Mouse (Mus musculus) forebrain, embryonic 11.5 days (tissue): ENCODE data around the gene Mysm1. TPM values are rescaled to one million over a fixed set of nuclear protein-coding genes. Genes with fewer than 3 reads are reported as not detected.

Source experiments
- ATAC-seq: fragments of 200-750 bp; cut with Nextera tagmentation; replicated peaks from 2 replicates; pipeline ENCODE4 v1.8.0; 2017; ENCODE audit warnings: moderate TSS enrichment; ENCODE audit not compliant: low FRiP score
- DNase-seq: peaks from one replicate; pipeline ENCODE4 v3.0.0-alpha.2; 2017; ENCODE audit warnings: low spot score
- H3K27ac ChIP-seq: fragments of 300-500 bp; sonication (generic); 2 replicates; pipeline ENCODE4 v1.5.1; 2014; ENCODE audit warnings: low read depth, low read length
- H3K27me3 ChIP-seq: fragments of 300-500 bp; sonication (generic); 2 replicates; pipeline ENCODE4 v1.6.1; 2014; ENCODE audit warnings: mild to moderate bottlenecking, low read length, mixed read lengths; ENCODE audit not compliant: control insufficient read depth, insufficient read depth
- H3K36me3 ChIP-seq: fragments of 300-500 bp; sonication (generic); 2 replicates; pipeline ENCODE4 v1.6.1; 2014; ENCODE audit warnings: mild to moderate bottlenecking, low read length, moderate library complexity, mixed read lengths; ENCODE audit not compliant: control insufficient read depth, insufficient read depth
- H3K4me1 ChIP-seq: fragments of 300-500 bp; sonication (generic); replicated peaks from 2 replicates; pipeline ENCODE4 v1.6.1; 2014; ENCODE audit warnings: low read length, mixed read lengths; ENCODE audit not compliant: control insufficient read depth, insufficient read depth
- H3K4me2 ChIP-seq: fragments of 300-500 bp; sonication (generic); 2 replicates; pipeline ENCODE4 v1.6.1; 2014; ENCODE audit warnings: low read depth, mild to moderate bottlenecking, low read length, moderate library complexity, mixed read lengths; ENCODE audit not compliant: severe bottlenecking
- H3K4me3 ChIP-seq: fragments of 300-500 bp; sonication (generic); 2 replicates; pipeline ENCODE4 v1.5.1; 2014; ENCODE audit warnings: low read depth, low read length
- H3K9ac ChIP-seq: fragments of 300-500 bp; sonication (generic); 2 replicates; pipeline ENCODE4 v1.6.1; 2014; ENCODE audit warnings: low read length
- H3K9me3 ChIP-seq: fragments of 300-500 bp; sonication (generic); 2 replicates; pipeline ENCODE4 v1.6.1; 2016; ENCODE audit warnings: low read length, mixed read lengths; ENCODE audit not compliant: control insufficient read depth
- WGBS: fragments of 180-500 bp; shearing (Covaris S2); extraction: QIAGEN DNeasy Blood & Tissue Kit; methylation state at CpG from one replicate; pipeline ENCODE4 v1.1.7; 2014; 5-methylcytosine and 5-hydroxymethylcytosine counted together
- polyA plus RNA-seq: library from polyadenylated mRNA; unstranded; fragments of >200 nt; fragmentation: Nextera tagmentation; extraction: Ambion mirVana; gene quantifications from 2 replicates; pipeline ENCODE4 v1.2.1, GENCODE M21; 2014

Mysm1 gene
- 28.8 and 30.7 TPM in 2 replicates for polyA plus RNA-seq

DNA sequence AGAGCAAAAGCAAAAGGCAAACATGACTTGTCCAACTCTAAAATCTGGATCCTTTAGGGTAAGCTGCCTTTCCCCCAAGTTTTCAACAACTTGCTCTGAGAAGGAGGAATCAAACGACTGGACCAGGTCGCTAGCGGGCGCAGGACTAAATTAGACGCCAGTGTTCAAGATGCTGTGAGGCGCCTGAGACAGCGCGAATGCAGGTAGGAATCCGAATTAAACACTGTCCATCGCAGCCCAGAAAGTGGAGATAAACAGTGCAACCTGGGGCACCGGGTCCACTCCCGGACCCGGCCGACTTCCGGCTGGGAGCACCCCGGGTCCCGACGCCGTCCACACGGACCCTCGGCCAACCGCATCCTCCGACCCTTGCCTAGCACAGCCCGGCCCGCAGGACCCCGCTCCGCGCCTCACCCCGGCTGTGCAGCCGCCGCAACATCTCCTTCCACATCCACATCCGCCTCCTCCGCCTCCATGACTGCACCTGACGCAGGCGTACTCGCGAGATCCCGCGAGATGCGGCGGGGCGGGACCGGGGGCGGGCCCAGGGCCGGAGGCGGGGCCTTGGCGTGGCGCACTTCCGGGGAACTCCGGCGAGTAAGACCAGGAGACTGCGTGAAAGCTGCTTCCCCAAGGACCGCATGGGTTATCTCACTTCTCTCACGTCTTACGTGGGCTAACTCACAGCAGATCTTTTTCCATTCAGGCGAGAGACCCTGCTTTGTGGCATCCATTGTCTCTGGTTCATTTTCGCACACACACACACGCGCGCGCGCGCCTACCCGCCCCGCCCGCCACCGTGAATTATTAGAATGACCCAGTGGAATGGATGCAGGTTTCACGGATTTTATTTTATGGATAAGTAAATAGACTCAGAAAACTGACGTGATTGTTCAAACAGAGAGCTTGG, at the start of gene Mysm1:
TSS of gene Mysm1 (minus strand) at position 511 of the 910 bp plus-strand sequence.
- DNase-seq (peak; percentile 97), ATAC-seq (peak; percentile 100)
- Histone ChIP-seq H3K9me3 (no peaks in the 10 kb centered on the region), H3K9ac (peak within 1 kb of the TSS; percentile 85), H3K27ac (peak within 1 kb of the TSS; percentile 46; the same call in 1 of the 2 replicates), H3K4me2 (peak within 1 kb of the TSS; percentile 63), H3K36me3 (no peaks in the 10 kb centered on the region; the same call in 1 of the 2 replicates), H3K4me1 (peaks cover 8% of the 10 kb centered on the region), H3K27me3 (no peaks in the 10 kb centered on the region), H3K4me3 (peak within 1 kb of the TSS; percentile 71)
- under 1% methylated on average over 68 of the region's 69 CpGs for WGBS

DNA sequence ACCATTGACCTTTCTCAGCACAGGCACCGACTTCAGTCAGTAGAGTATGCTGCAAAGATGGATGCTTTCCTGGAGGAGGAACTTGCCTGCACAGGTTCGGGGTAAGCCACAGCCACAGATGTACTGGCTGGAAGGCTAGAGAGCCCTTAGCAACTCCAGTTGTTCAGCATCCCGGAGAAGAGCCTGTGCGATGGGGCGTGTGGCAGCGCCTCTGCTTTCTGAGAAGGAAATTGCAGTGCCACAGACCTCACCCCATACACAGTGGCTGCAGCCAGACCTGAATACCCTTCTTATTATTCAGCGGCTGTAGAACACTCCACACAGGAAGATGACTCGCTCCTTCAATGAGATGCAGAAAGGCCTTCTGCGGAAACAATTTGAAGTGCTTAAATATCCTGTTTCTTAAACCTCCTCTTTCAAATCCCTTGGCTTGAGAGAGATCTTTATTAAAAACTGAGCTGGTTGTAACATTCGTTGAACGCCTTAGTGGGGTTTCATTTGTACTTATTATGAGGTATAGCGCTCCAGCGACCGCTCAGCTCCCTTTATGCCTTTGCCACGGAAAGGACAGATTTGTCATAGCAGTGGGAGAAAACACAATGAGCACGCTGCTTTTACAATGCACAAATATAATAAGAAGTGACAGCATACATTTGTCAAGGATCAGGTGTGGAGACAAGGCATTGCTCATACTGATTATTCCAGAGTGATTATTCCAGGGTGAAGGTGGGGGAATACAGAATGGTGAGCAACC, 47.1 kb upstream of the Mysm1 start:
- H3K4me1 ChIP-seq: no peaks in the 10 kb centered on the region
- ATAC-seq: peak; percentile 49; the same call in 1 of the 2 replicates
- H3K27me3 ChIP-seq: no peaks in the 10 kb centered on the region; the same call in 1 of the 2 replicates
- DNase-seq: no peak
- H3K4me3 ChIP-seq: no peak overlapping the region
- H3K9me3 ChIP-seq: no peaks in the 10 kb centered on the region
- no peaks in the 10 kb centered on the region for H3K36me3 ChIP-seq
- no peak overlapping the region for H3K9ac ChIP-seq
- H3K27ac ChIP-seq: no peak overlapping the region
- no peak overlapping the region for H3K4me2 ChIP-seq
- 74% methylated on average over 16 of the region's 16 CpGs for WGBS

DNA sequence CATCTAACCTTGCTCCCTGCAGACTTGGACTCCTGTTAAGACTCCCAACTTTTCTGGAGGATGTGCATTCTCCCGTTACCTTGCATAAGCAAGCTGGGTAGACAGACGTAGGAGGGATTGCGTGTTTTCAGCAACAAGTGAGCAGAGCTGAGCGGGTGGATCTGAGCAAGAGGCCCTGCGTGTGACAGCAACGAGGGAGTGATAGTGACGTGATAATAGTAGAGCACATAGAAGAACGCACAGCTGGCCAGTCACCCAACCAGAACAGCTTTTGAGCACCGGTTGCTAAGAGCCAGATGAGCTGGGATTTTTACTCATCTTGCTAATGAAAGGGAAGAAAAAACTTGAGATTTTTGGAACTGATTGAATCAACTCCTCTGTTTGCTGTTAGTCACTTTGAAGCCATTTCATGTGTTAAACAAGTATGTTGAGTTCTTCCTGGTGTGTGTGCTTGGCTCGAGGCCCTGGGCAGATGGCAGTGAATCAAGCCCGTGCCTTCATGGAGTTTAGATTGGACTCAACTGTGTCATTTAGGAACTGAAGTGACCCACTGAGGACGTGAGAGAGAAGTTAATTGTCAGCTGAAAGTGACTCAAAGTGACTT, 44.6 kb upstream of the Mysm1 start:
- no peaks in the 10 kb centered on the region; the same call in 1 of the 2 replicates for H3K27me3 ChIP-seq
- 89% methylated on average over 12 of the region's 12 CpGs for WGBS
- ATAC-seq (no peak), DNase-seq (no peak)
- no peaks in the 10 kb centered on the region for H3K9me3 ChIP-seq
- H3K36me3 ChIP-seq: no peaks in the 10 kb centered on the region
- H3K4me1 ChIP-seq: no peaks in the 10 kb centered on the region
- H3K9ac ChIP-seq: no peak overlapping the region
- H3K27ac ChIP-seq: no peak overlapping the region
- no peak overlapping the region for H3K4me2 ChIP-seq
- no peak overlapping the region for H3K4me3 ChIP-seq

DNA sequence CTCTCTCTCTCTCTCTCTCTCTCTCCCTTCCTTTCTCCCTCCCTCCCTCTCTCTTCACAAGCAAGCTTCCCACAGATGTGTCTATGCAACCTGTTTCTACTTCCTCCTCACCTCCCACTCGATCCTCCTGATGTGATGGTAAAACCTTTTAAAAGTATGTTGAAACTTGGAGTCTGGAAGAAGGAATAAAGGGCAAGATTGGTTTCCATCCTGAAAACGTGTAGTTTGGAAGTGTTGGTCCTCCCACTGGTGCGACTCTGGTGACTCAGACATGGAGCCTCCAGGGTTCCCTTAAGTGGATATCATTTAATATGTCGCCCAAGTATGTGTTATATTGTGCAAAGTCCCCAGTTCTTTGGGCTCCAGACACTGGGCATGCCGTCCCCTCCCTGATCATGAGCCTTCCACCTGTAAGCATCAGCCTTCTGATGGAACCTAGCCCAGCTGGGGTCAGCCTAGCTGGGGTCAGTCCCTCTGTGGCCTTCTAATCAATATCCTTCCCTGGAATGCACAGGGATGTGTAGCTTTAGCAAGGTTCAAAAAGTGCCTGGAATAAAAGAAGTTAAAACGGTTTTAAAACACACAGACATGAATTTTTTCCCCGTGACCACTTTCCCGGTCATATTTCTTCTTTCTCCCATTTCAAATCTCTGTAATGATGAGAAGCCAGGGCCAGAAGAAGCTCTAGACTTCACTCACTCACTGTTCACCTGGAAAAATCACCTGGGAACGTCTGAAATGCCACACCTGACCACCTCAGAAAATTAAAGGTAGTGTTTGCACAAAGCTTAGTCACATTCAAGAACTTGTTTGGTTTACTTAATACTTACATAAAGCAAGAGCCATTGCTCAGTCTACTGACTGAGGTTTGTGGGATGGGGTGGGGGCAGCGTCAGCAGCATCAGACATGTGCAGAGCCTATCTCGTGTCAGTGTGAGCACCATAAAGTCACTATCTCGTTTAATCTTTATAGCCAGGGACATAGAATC, 43.0 kb upstream of the Mysm1 start:
- Histone ChIP-seq H3K9me3 (no peaks in the 10 kb centered on the region), H3K4me1 (no peaks in the 10 kb centered on the region; the same call in 1 of the 2 replicates), H3K4me3 (no peak overlapping the region), H3K27me3 (no peaks in the 10 kb centered on the region; the same call in 1 of the 2 replicates), H3K9ac (no peak overlapping the region), H3K27ac (no peak overlapping the region), H3K36me3 (no peaks in the 10 kb centered on the region), H3K4me2 (no peak overlapping the region)
- ATAC-seq (no peak), DNase-seq (no peak)
- WGBS: 88% methylated on average over 12 of the region's 12 CpGs

DNA sequence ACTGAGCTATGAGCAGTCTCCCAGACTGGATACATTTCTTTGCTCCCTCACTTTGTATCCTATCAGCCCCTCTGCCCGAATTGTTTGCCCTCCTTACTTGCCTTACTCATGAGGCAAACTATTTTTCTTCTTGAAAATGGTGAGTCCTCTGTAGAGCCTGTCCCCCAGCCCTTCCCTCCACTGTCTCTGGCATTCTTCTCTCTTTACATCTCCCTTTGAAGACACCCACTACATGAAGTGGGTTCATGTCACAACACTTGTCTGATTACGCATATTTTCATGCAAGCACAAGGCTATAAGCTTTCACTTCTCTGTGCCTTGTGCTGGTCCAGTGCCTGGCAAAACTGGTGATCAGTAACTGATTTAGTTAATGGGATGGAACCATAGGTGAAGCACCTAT, 41.3 kb upstream of the Mysm1 start:
- ATAC-seq: no peak
- H3K9me3 ChIP-seq: no peaks in the 10 kb centered on the region
- no peak overlapping the region for H3K27ac ChIP-seq
- no peak for DNase-seq
- WGBS: 86% methylated on average over 2 of the region's 2 CpGs
- no peaks in the 10 kb centered on the region; the same call in 1 of the 2 replicates for H3K27me3 ChIP-seq
- no peaks in the 10 kb centered on the region for H3K36me3 ChIP-seq
- H3K4me1 ChIP-seq: no peaks in the 10 kb centered on the region; the same call in 1 of the 2 replicates
- H3K9ac ChIP-seq: no peak overlapping the region
- H3K4me2 ChIP-seq: no peak overlapping the region
- no peak overlapping the region for H3K4me3 ChIP-seq

DNA sequence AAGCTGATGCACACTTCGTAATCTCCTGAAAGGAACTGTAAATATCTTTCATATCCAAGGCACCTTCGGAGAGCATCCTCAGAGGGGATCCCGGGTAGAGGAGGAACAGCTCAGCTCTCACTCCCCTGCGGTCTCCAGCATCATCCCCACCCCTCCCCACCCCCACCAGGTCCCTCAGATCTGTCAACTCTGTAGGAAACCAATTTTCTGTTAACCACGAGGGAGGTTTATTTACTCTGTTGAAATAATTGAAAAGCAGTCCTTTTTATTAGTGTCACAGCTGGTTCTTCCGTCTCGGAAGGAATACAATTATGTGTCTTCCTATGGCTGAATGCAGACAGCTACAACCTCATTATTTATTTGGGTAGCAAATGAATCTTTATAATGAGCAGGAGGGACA, 39.3 kb upstream of the Mysm1 start:
- no peak for ATAC-seq
- DNase-seq: no peak
- 28% methylated on average over 7 of the region's 7 CpGs for WGBS
- Histone ChIP-seq H3K9me3 (no peaks in the 10 kb centered on the region), H3K9ac (no peak overlapping the region), H3K4me1 (no peaks in the 10 kb centered on the region; the same call in 1 of the 2 replicates), H3K27ac (no peak overlapping the region), H3K4me3 (no peak overlapping the region), H3K27me3 (no peaks in the 10 kb centered on the region; the same call in 1 of the 2 replicates), H3K36me3 (no peaks in the 10 kb centered on the region), H3K4me2 (no peak overlapping the region)

DNA sequence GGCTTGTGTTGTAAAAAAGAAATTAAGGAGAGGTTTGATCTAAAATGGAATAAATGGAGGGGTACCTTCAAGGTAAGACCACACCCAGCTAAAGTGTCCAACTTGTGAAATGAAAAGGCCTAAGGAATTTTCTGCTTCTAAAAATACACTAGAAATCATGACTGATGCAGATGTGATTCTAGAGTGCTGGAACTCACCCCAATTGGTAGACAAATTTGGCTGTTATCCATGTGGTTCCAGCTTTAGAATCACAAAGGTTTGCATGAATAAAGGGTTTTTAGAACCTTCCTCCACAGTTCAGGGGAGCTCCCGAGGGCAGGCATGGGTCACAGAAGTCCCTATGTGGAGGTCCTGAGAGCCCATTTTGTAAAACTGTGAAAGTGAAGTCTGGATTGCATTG, 33.8 kb upstream of the Mysm1 start:
- Histone ChIP-seq H3K9me3 (no peaks in the 10 kb centered on the region), H3K27me3 (no peaks in the 10 kb centered on the region), H3K9ac (no peak overlapping the region), H3K4me1 (peaks cover 2% of the 10 kb centered on the region; the same call in 1 of the 2 replicates), H3K36me3 (no peaks in the 10 kb centered on the region), H3K4me3 (no peak overlapping the region), H3K27ac (no peak overlapping the region), H3K4me2 (no peak overlapping the region)
- ATAC-seq: no peak
- WGBS: 94% methylated on average over 1 of the region's 1 CpGs
- no peak for DNase-seq
